Mouse (Mus musculus) lung, embryonic 16.5 days (tissue): ENCODE measurements at regions not wholly inside any gene's neighbourhood (a gene's known extent, or its start where the extent isn't known, plus 50 kb on each side); places are given as distances from the start of the nearest gene placed in this dataset.

ENCODE experiments used
- ATAC-seq: fragments of 200-750 bp; cut with Nextera tagmentation; 2 replicates; pipeline ENCODE4 v1.8.0; 2017; ENCODE audit warnings: low read depth, mild to moderate bottlenecking, moderate library complexity
- H3K27ac ChIP-seq: fragments of 300-500 bp; sonication (generic); 2 replicates; pipeline ENCODE4 v1.5.1; 2014; ENCODE audit warnings: mild to moderate bottlenecking, control low read depth, low read length
- H3K27me3 ChIP-seq: fragments of 300-500 bp; sonication (generic); 2 replicates; pipeline ENCODE4 v1.6.1; 2014; ENCODE audit warnings: low read depth, low read length, mixed read lengths; ENCODE audit not compliant: control insufficient read depth, insufficient read depth
- H3K36me3 ChIP-seq: fragments of 300-500 bp; sonication (generic); 2 replicates; pipeline ENCODE4 v1.6.1; 2014; ENCODE audit warnings: low read length; ENCODE audit not compliant: control insufficient read depth, insufficient read depth
- H3K4me1 ChIP-seq: fragments of 300-500 bp; sonication (generic); replicated peaks from 2 replicates; pipeline ENCODE4 v1.6.1; 2014; ENCODE audit warnings: low read length, mixed read lengths; ENCODE audit not compliant: control insufficient read depth, insufficient read depth
- H3K4me2 ChIP-seq: fragments of 300-500 bp; sonication (generic); 2 replicates; pipeline ENCODE4 v1.6.1; 2014; ENCODE audit warnings: low read depth, low read length, control low read depth
- H3K4me3 ChIP-seq: fragments of 300-500 bp; sonication (generic); 2 replicates; pipeline ENCODE4 v1.5.1; 2014; ENCODE audit warnings: mild to moderate bottlenecking, low read length, control low read depth
- H3K9ac ChIP-seq: fragments of 300-500 bp; sonication (generic); 2 replicates; pipeline ENCODE4 v1.6.1; 2014; ENCODE audit warnings: low read length, control low read depth
- H3K9me3 ChIP-seq: fragments of 300-500 bp; sonication (generic); 2 replicates; pipeline ENCODE4 v1.6.1; 2016; ENCODE audit warnings: low read length; ENCODE audit not compliant: control insufficient read depth
- WGBS: fragments of 180-500 bp; shearing (Covaris S2); extraction: QIAGEN DNeasy Blood & Tissue Kit; methylation state at CpG from one replicate; pipeline ENCODE4 v1.1.7; 2014; 5-methylcytosine and 5-hydroxymethylcytosine counted together

GRCm38 (mm10) chr14:32735356-32735755, 50.3 kb upstream of the 3425401B19Rik start:
- Histone ChIP-seq H3K27ac (no peak overlapping the region), H3K4me1 (no peaks in the 10 kb centered on the region), H3K4me3 (no peak overlapping the region), H3K36me3 (no peaks in the 10 kb centered on the region), H3K27me3 (no peaks in the 10 kb centered on the region), H3K9ac (no peak overlapping the region), H3K4me2 (no peak overlapping the region), H3K9me3 (no peaks in the 10 kb centered on the region; the same call in 1 of the 2 replicates)
- peak; percentile 34; the same call in 1 of the 2 replicates for ATAC-seq
- WGBS, result 69% methylated on average over 2 of the region's 2 CpGs
